Mouse (Mus musculus): Measurements from ENCODE around the gene Adcy4. TPM values are rescaled to one million over a fixed set of nuclear protein-coding genes. Genes with fewer than 3 reads are reported as not detected.

The Adcy4 gene
- polyA plus RNA-seq, 1 experiment, result 11.2 TPM

- no peak for DNase-seq
- Histone ChIP-seq H3K4me3 (ENCODE audit: control insufficient read depth, insufficient read depth, low read length) (no peak overlapping the region), H3K36me3 (ENCODE audit: control insufficient read depth, insufficient read depth, low read length) (no peaks in the 10 kb centered on the region), H3K27me3 (ENCODE audit: control insufficient read depth, insufficient read depth, low read length) (no peaks in the 10 kb centered on the region), H3K4me1 (replicated peaks; ENCODE audit: control insufficient read depth, insufficient read depth, low read length) (no peaks in the 10 kb centered on the region), H3K27ac (ENCODE audit: control insufficient read depth, insufficient read depth, low read length) (no peak overlapping the region)
- no peak for TF ChIP-seq POLR2A (IDR thresholded peaks at IDR 0.05; ENCODE audit: control insufficient read depth, extremely low read depth, insufficient read depth, low read length, poor library complexity)
- TF ChIP-seq CTCF (IDR thresholded peaks at IDR 0.05; ENCODE audit: borderline replicate concordance, control insufficient read depth, extremely low read depth, insufficient read depth, low read length, poor library complexity), result no peak
- WGBS, result 67% methylated on average over 2 of the region's 2 CpGs
Observed at GRCm38 (mm10) chr14:55793946-55794345, 10.1 kb upstream of the Adcy4 start.

- Histone ChIP-seq H3K4me3 (ENCODE audit: control insufficient read depth, insufficient read depth, low read length) (no peak overlapping the region), H3K27ac (ENCODE audit: control insufficient read depth, insufficient read depth, low read length) (no peak overlapping the region), H3K4me1 (replicated peaks; ENCODE audit: control insufficient read depth, insufficient read depth, low read length) (peaks cover 2% of the 10 kb centered on the region; the same call in 1 of the 2 replicates), H3K27me3 (ENCODE audit: control insufficient read depth, insufficient read depth, low read length) (no peaks in the 10 kb centered on the region), H3K36me3 (ENCODE audit: control insufficient read depth, insufficient read depth, low read length) (no peaks in the 10 kb centered on the region)
- WGBS, result 80% methylated on average over 2 of the region's 2 CpGs
- TF ChIP-seq CTCF (IDR thresholded peaks at IDR 0.05; ENCODE audit: borderline replicate concordance, control insufficient read depth, extremely low read depth, insufficient read depth, low read length, poor library complexity) (no peak), POLR2A (IDR thresholded peaks at IDR 0.05; ENCODE audit: control insufficient read depth, extremely low read depth, insufficient read depth, low read length, poor library complexity) (no peak)
- DNase-seq, result no peak
Observed at GRCm38 (mm10) chr14:55793461-55793860, 9.6 kb upstream of the Adcy4 start.

GRCm38 (mm10) chr14:55788256-55789050 is 4.6 kb upstream of the Adcy4 start, which contains the start of gene Ripk3:
TSS of gene Ripk3 (minus strand) at chr14:55788865.
- 2% methylated on average over 40 of the region's 40 CpGs for WGBS

GRCm38 (mm10) chr14:55787731-55788130 is 3.8 kb upstream of the Adcy4 start:
- 57% methylated on average over 11 of the region's 11 CpGs for WGBS

More at GRCm38 (mm10) chr14:55788256-55789050, 4.6 kb upstream of the Adcy4 start, which contains the start of gene Ripk3:
- Histone ChIP-seq H3K4me3 (ENCODE audit: control insufficient read depth, insufficient read depth, low read length) (peak within 1 kb of the TSS; percentile 72), H3K27ac (ENCODE audit: control insufficient read depth, insufficient read depth, low read length) (no peak within 1 kb of the TSS), H3K36me3 (ENCODE audit: control insufficient read depth, insufficient read depth, low read length) (no peaks in the 10 kb centered on the region), H3K4me1 (replicated peaks; ENCODE audit: control insufficient read depth, insufficient read depth, low read length) (peaks cover 13% of the 10 kb centered on the region), H3K27me3 (ENCODE audit: control insufficient read depth, insufficient read depth, low read length) (no peaks in the 10 kb centered on the region)
- no peak for TF ChIP-seq CTCF (IDR thresholded peaks at IDR 0.05; ENCODE audit: borderline replicate concordance, control insufficient read depth, extremely low read depth, insufficient read depth, low read length, poor library complexity)
- no peak for TF ChIP-seq POLR2A (IDR thresholded peaks at IDR 0.05; ENCODE audit: control insufficient read depth, extremely low read depth, insufficient read depth, low read length, poor library complexity)
- peak; percentile 80 for DNase-seq

GRCm38 (mm10) chr14:55785195-55785594 is 1.3 kb upstream of the Adcy4 start:
- no peak overlapping the region for H3K27ac ChIP-seq (ENCODE audit: control insufficient read depth, insufficient read depth, low read length)
- H3K36me3 ChIP-seq (ENCODE audit: control insufficient read depth, insufficient read depth, low read length), result no peaks in the 10 kb centered on the region
- no peaks in the 10 kb centered on the region for H3K27me3 ChIP-seq (ENCODE audit: control insufficient read depth, insufficient read depth, low read length)
- WGBS, result 81% methylated on average over 6 of the region's 6 CpGs
- TF ChIP-seq CTCF (IDR thresholded peaks at IDR 0.05; ENCODE audit: borderline replicate concordance, control insufficient read depth, extremely low read depth, insufficient read depth, low read length, poor library complexity) (no peak), POLR2A (IDR thresholded peaks at IDR 0.05; ENCODE audit: control insufficient read depth, extremely low read depth, insufficient read depth, low read length, poor library complexity) (no peak)
- no peak overlapping the region for H3K4me3 ChIP-seq (ENCODE audit: control insufficient read depth, insufficient read depth, low read length)
- peak; percentile 25 for DNase-seq
- H3K4me1 ChIP-seq (replicated peaks; ENCODE audit: control insufficient read depth, insufficient read depth, low read length), result peaks cover 13% of the 10 kb centered on the region

More at GRCm38 (mm10) chr14:55787731-55788130, 3.8 kb upstream of the Adcy4 start:
- no peak for DNase-seq
- no peak for TF ChIP-seq POLR2A (IDR thresholded peaks at IDR 0.05; ENCODE audit: control insufficient read depth, extremely low read depth, insufficient read depth, low read length, poor library complexity)
- no peak for TF ChIP-seq CTCF (IDR thresholded peaks at IDR 0.05; ENCODE audit: borderline replicate concordance, control insufficient read depth, extremely low read depth, insufficient read depth, low read length, poor library complexity)
- Histone ChIP-seq H3K27ac (ENCODE audit: control insufficient read depth, insufficient read depth, low read length) (no peak overlapping the region), H3K36me3 (ENCODE audit: control insufficient read depth, insufficient read depth, low read length) (no peaks in the 10 kb centered on the region), H3K27me3 (ENCODE audit: control insufficient read depth, insufficient read depth, low read length) (no peaks in the 10 kb centered on the region), H3K4me3 (ENCODE audit: control insufficient read depth, insufficient read depth, low read length) (peak overlapping the region; percentile 72), H3K4me1 (replicated peaks; ENCODE audit: control insufficient read depth, insufficient read depth, low read length) (peaks cover 13% of the 10 kb centered on the region)

GRCm38 (mm10) chr14:55783171-55783957 is 531 bp downstream of the Adcy4 start:
- Histone ChIP-seq H3K27ac (ENCODE audit: control insufficient read depth, insufficient read depth, low read length) (no peak overlapping the region), H3K27me3 (ENCODE audit: control insufficient read depth, insufficient read depth, low read length) (no peaks in the 10 kb centered on the region), H3K36me3 (ENCODE audit: control insufficient read depth, insufficient read depth, low read length) (no peaks in the 10 kb centered on the region), H3K4me1 (replicated peaks; ENCODE audit: control insufficient read depth, insufficient read depth, low read length) (peaks cover 10% of the 10 kb centered on the region), H3K4me3 (ENCODE audit: control insufficient read depth, insufficient read depth, low read length) (no peak overlapping the region)
- DNase-seq, result peak; percentile 0
- no peak for TF ChIP-seq CTCF (IDR thresholded peaks at IDR 0.05; ENCODE audit: borderline replicate concordance, control insufficient read depth, extremely low read depth, insufficient read depth, low read length, poor library complexity)
- TF ChIP-seq POLR2A (IDR thresholded peaks at IDR 0.05; ENCODE audit: control insufficient read depth, extremely low read depth, insufficient read depth, low read length, poor library complexity), result no peak
- 72% methylated on average over 31 of the region's 31 CpGs for WGBS

All from thymus, adult 2 months (tissue).